Mouse (Mus musculus) stomach, embryonic 14.5 days (tissue): ENCODE data around the gene 6430571L13Rik. TPM values are rescaled to one million over a fixed set of nuclear protein-coding genes. Genes with fewer than 3 reads are reported as not detected.

Source experiments
- ATAC-seq: fragments of 200-750 bp; cut with Nextera tagmentation; 2 replicates; pipeline ENCODE4 v1.8.0; 2017; ENCODE audit warnings: low read depth, moderate TSS enrichment; ENCODE audit not compliant: insufficient number of reproducible peaks, insufficient read depth, low FRiP score
- H3K27ac ChIP-seq: fragments of 300-500 bp; sonication (generic); 2 replicates; pipeline ENCODE4 v1.5.1; 2014; ENCODE audit warnings: mild to moderate bottlenecking, low read length, moderate library complexity, mixed read lengths
- H3K27me3 ChIP-seq: fragments of 300-500 bp; sonication (generic); 2 replicates; pipeline ENCODE4 v1.6.1; 2014; ENCODE audit warnings: low read length, control low read depth, mixed read lengths; ENCODE audit not compliant: control insufficient read depth, insufficient read depth
- H3K36me3 ChIP-seq: fragments of 300-500 bp; sonication (generic); 2 replicates; pipeline ENCODE4 v1.6.1; 2014; ENCODE audit warnings: mild to moderate bottlenecking, control low read depth, low read length, moderate library complexity, mixed read lengths; ENCODE audit not compliant: control insufficient read depth, insufficient read depth
- H3K4me1 ChIP-seq: fragments of 300-500 bp; sonication (generic); 2 replicates; pipeline ENCODE4 v1.6.1; 2014; ENCODE audit warnings: low read length, control low read depth, mixed read lengths; ENCODE audit not compliant: control insufficient read depth, insufficient read depth
- H3K4me2 ChIP-seq: fragments of 300-500 bp; sonication (generic); replicated peaks from 2 replicates; pipeline ENCODE4 v1.6.1; 2014; ENCODE audit warnings: low read depth, low read length, control low read depth
- H3K4me3 ChIP-seq: fragments of 300-500 bp; sonication (generic); 2 replicates; pipeline ENCODE4 v1.5.1; 2014; ENCODE audit warnings: low read depth, low read length, control low read depth
- H3K9ac ChIP-seq: fragments of 300-500 bp; sonication (generic); replicated peaks from 2 replicates; pipeline ENCODE4 v1.6.1; 2014; ENCODE audit warnings: low read depth, mild to moderate bottlenecking, control low read depth, low read length, moderate library complexity, mixed read lengths
- H3K9me3 ChIP-seq: fragments of 300-500 bp; sonication (generic); 2 replicates; pipeline ENCODE4 v1.6.1; 2016; ENCODE audit warnings: low read depth, low read length, control low read depth; ENCODE audit not compliant: control insufficient read depth
- WGBS: fragments of 180-500 bp; shearing (Covaris S2); extraction: QIAGEN DNeasy Blood & Tissue Kit; methylation state at CpG from one replicate; pipeline ENCODE4 v1.1.7; 2014; 5-methylcytosine and 5-hydroxymethylcytosine counted together
- polyA plus RNA-seq: library from polyadenylated mRNA; unstranded; fragments of >200 nt; fragmentation: Nextera tagmentation; extraction: Ambion mirVana; gene quantifications from 2 replicates; pipeline ENCODE4 v1.2.1, GENCODE M21; 2014

6430571L13Rik gene
- 0.13 and 0.19 TPM in 2 replicates for polyA plus RNA-seq

DNA sequence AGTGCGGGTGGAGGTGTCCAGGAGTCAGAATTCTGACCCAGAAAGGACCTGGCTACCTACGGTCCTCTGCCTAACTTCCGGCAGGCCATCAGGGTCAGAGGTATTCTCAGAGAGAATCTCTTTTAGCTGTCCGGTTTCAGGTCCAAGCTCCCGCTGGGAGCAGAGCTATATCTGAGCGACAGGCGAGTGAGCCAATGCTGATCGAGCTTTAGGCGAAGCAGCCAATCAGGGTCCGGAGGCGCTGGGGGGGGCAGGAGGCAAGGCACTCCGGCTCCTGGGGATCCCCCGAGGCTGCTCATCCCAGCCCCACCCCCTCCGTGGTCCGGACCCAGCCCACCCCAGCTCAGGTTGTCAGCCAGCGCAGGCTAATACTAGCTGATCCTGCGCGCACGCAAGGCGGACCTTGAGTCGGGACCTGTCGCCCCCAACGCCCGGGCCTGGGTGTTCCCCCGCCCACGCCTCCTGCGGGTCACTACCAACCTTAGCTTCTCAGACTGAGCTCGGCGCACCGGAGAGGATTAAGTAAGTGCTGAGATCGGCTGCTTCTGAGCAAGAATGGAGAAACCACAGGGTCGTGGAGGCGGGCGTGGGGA, at the start of gene 6430571L13Rik:
Gene 6430571L13Rik, plus strand, starts transcription at position 336 of the 593 bp plus-strand sequence.
- under 1% methylated on average over 34 of the region's 34 CpGs for WGBS
- Histone ChIP-seq H3K4me2 (peak within 1 kb of the TSS; percentile 70), H3K9ac (peak within 1 kb of the TSS; percentile 45; the same call in 1 of the 2 replicates), H3K9me3 (no peaks in the 10 kb centered on the region), H3K27ac (no peak within 1 kb of the TSS), H3K4me1 (peaks cover 5% of the 10 kb centered on the region), H3K27me3 (no peaks in the 10 kb centered on the region), H3K4me3 (peak within 1 kb of the TSS; percentile 46), H3K36me3 (no peaks in the 10 kb centered on the region)
- ATAC-seq, result peak; percentile 88

GRCm38 (mm10) chr9:107290897-107291296, 49.5 kb upstream of the 6430571L13Rik start:
- Histone ChIP-seq H3K9me3 (no peaks in the 10 kb centered on the region), H3K4me1 (0 out of 2 replicates have a peak, but pooled peaks cover 2% of the 10 kb centered on the region), H3K4me2 (no peak overlapping the region), H3K27ac (no peak overlapping the region), H3K27me3 (no peaks in the 10 kb centered on the region), H3K36me3 (no peaks in the 10 kb centered on the region), H3K4me3 (no peak overlapping the region), H3K9ac (no peak overlapping the region)
- WGBS, result 26% methylated on average over 10 of the region's 10 CpGs
- ATAC-seq, result peak; percentile 16; the same call in 1 of the 2 replicates

DNA sequence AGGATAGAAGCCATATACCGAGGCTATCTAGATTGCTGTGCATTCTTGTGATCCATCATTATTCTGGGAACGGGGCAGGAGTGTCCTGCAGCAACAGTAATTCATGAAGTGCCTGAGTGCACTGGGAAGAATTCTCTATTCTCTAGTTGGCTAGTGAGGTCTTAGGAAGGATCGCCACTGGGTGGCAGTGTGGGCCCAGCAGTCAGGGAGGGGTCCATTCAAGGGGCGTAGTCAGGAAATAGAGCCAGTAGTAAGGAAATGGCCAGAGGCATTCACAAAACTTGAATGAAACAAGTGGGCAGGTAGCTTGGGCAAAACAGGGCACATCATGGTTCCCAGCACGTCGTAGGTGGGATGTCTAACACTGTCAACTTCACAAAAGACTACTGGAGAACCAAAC, 46.2 kb upstream of the 6430571L13Rik start:
- 3% methylated on average over 6 of the region's 6 CpGs for WGBS
- H3K27me3 ChIP-seq, result no peaks in the 10 kb centered on the region
- H3K4me1 ChIP-seq, result peaks cover 17% of the 10 kb centered on the region; the same call in 1 of the 2 replicates
- no peak overlapping the region for H3K9ac ChIP-seq
- no peaks in the 10 kb centered on the region for H3K9me3 ChIP-seq
- no peak for ATAC-seq
- H3K36me3 ChIP-seq, result no peaks in the 10 kb centered on the region
- no peak overlapping the region for H3K27ac ChIP-seq
- H3K4me3 ChIP-seq, result no peak overlapping the region
- H3K4me2 ChIP-seq, result no peak overlapping the region

DNA sequence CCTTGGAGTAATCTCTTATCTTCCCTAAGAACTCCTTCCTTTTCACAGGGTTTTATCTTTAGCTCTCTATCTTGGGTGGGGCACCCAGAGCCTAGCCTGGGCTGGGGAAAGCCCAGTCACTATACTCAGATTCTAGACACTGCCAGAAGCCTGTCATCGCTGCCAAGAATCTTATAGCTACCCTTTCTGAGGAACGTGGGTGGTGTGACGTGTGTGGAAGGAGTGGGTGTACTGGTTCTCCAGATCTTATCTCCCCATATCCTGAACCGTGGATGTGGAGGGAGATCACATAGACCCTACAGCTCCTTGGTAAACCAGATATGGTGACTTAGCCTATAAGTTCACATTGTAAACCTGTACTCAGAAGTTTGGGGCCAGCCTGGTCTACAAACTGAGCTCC, 44.8 kb upstream of the 6430571L13Rik start:
- H3K27me3 ChIP-seq, result no peaks in the 10 kb centered on the region
- peaks cover 18% of the 10 kb centered on the region; the same call in 1 of the 2 replicates for H3K4me1 ChIP-seq
- H3K9ac ChIP-seq, result no peak overlapping the region
- no peak for ATAC-seq
- peak overlapping the region; percentile 73 for H3K4me2 ChIP-seq
- no peaks in the 10 kb centered on the region for H3K9me3 ChIP-seq
- WGBS, result 54% methylated on average over 4 of the region's 4 CpGs
- H3K27ac ChIP-seq, result no peak overlapping the region
- H3K36me3 ChIP-seq, result no peaks in the 10 kb centered on the region; the same call in 1 of the 2 replicates
- peak overlapping the region; percentile 63; the same call in 1 of the 2 replicates for H3K4me3 ChIP-seq

DNA sequence AAGGTAGTCTGAATTCAATTTTAAA, 44.6 kb upstream of the 6430571L13Rik start, which contains the start of gene Cish:
Gene Cish, plus strand, starts transcription at position 11 of the 25 bp plus-strand sequence.
- peak within 1 kb of the TSS; percentile 59 for H3K9ac ChIP-seq
- H3K4me3 ChIP-seq, result peak within 1 kb of the TSS; percentile 63
- H3K36me3 ChIP-seq, result peaks cover under 1% of the 10 kb centered on the region; the same call in 1 of the 2 replicates
- H3K27ac ChIP-seq, result peak within 1 kb of the TSS; percentile 59; the same call in 1 of the 2 replicates
- H3K27me3 ChIP-seq, result no peaks in the 10 kb centered on the region
- ATAC-seq, result no peak
- H3K4me1 ChIP-seq, result peaks cover 18% of the 10 kb centered on the region; the same call in 1 of the 2 replicates
- no peaks in the 10 kb centered on the region for H3K9me3 ChIP-seq
- H3K4me2 ChIP-seq, result peak within 1 kb of the TSS; percentile 73

DNA sequence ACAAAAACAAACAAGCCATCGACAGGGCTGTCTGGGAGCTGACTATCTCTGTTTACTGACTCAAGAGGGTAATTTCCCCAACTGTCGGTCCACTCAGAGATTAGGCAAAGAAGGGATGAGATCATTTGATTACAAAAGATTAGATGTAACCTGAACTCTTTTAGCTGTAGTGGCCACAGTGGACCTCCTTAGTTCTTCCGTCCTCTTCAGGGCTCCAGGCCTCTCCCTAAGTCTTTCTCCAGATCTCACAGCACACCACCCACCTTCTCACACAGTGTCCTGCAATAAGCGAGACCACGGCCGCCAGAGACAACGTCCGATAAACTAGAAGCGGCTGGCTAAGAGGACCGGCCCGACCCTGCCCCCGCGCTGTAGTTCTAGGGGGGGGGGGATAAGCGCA, 44.4 kb upstream of the 6430571L13Rik start:
- 4% methylated on average over 14 of the region's 14 CpGs for WGBS
- Histone ChIP-seq H3K27ac (peak overlapping the region; percentile 52; the same call in 1 of the 2 replicates), H3K36me3 (peaks cover 3% of the 10 kb centered on the region; the same call in 1 of the 2 replicates), H3K9me3 (no peaks in the 10 kb centered on the region), H3K4me1 (peaks cover 18% of the 10 kb centered on the region; the same call in 1 of the 2 replicates), H3K4me3 (peak overlapping the region; percentile 63), H3K4me2 (peak overlapping the region; percentile 73), H3K27me3 (no peaks in the 10 kb centered on the region), H3K9ac (0 out of 2 replicates have a peak overlapping the region, but pooled peaks have one; percentile 14)
- ATAC-seq, result peak; percentile 24

GRCm38 (mm10) chr9:107296501-107296965, 43.9 kb upstream of the 6430571L13Rik start:
- WGBS, result under 1% methylated on average over 31 of the region's 31 CpGs

GRCm38 (mm10) chr9:107297059-107297458, 43.3 kb upstream of the 6430571L13Rik start:
- no peak for ATAC-seq
- WGBS, result 7% methylated on average over 16 of the region's 16 CpGs
- H3K27ac ChIP-seq, result peak overlapping the region; percentile 59; the same call in 1 of the 2 replicates
- peaks cover 13% of the 10 kb centered on the region for H3K36me3 ChIP-seq
- H3K4me1 ChIP-seq, result peaks cover 18% of the 10 kb centered on the region; the same call in 1 of the 2 replicates
- H3K4me3 ChIP-seq, result peak overlapping the region; percentile 63
- H3K27me3 ChIP-seq, result no peaks in the 10 kb centered on the region
- peak overlapping the region; percentile 59 for H3K9ac ChIP-seq
- peak overlapping the region; percentile 73 for H3K4me2 ChIP-seq
- H3K9me3 ChIP-seq, result no peaks in the 10 kb centered on the region

More at GRCm38 (mm10) chr9:107296501-107296965, 43.9 kb upstream of the 6430571L13Rik start:
- ATAC-seq, result peak; percentile 94
- peak overlapping the region; percentile 73 for H3K4me2 ChIP-seq
- peak overlapping the region; percentile 59; the same call in 1 of the 2 replicates for H3K27ac ChIP-seq
- H3K4me1 ChIP-seq, result peaks cover 18% of the 10 kb centered on the region; the same call in 1 of the 2 replicates
- H3K9me3 ChIP-seq, result no peaks in the 10 kb centered on the region
- H3K36me3 ChIP-seq, result peaks cover 8% of the 10 kb centered on the region
- peak overlapping the region; percentile 63 for H3K4me3 ChIP-seq
- peak overlapping the region; percentile 59 for H3K9ac ChIP-seq
- no peaks in the 10 kb centered on the region for H3K27me3 ChIP-seq
